ENCODE assay signal across 9 mouse cellular contexts in the genomic region with DNA sequence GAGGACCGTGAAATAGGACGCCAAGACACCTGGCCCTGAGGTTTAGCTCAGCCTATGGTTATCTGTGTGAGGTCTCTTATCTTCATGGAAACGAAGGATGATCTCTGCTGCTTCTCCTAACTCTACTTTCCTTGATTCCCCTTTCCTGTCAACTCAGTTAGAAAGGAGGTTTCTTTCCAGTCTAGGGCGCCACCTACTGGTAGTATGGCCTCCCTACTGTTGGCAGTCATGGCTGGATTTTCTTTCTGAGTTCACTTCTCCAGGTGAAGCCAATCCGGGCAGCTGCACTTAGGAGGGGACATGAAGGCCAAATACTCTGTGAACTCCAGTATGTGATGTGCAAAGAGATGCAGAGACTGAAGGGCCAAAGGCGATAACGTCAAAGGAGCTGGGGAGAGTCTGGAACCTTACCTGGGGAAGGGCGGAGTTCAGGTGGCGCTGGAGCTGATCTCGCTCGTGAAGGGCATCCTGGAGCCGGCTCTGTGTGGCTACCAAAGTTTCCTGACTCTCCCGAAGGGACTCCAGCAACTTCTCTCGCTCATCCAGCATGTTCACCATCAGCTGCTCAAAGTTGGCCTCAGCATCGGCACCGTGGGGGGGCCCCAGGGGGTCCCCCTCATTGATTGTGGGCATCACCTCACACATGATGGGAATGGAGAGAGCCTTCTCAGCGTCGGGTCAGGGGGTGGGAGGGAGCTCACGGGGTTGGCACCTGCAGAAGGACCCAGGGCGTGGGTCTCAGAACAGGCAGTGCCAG. TPM values are rescaled to one million over a fixed set of nuclear protein-coding genes. Genes with fewer than 3 reads are reported as not detected.
DNase-seq lines count a peak whose midpoint lies in the region; ATAC-seq and TF ChIP-seq lines count a peak whose summit lies in the region.
"Had no signal": no experiment of that assay in that cellular context is flagged by ENCODE, and none has a peak within 500 bp of the region (broad histone marks: within the 10 kb centered on the region; RNA-seq: fewer than 3 reads in every experiment).

No protein-coding gene starts in this region.

- H3K4me2 ChIP-seq in liver, embryonic 14.5 days (ENCODE audit: low read depth), result no peak overlapping the region
- no peak overlapping the region for H3K4me2 ChIP-seq in neural tube, embryonic 12.5 days (replicated peaks)
- peak overlapping the region; percentile 12; the same call in 1 of the 2 replicates for H3K4me2 ChIP-seq in stomach, postnatal 0 days (replicated peaks; ENCODE audit: low read depth)
- H3K4me2 ChIP-seq: embryonic facial prominence, embryonic 12.5 days had no signal

- TF ChIP-seq EP300 in liver, embryonic 14.5 days (IDR thresholded peaks at IDR 0.05; ENCODE audit: low read depth), result no peak
- no peak for TF ChIP-seq EP300 in stomach, postnatal 0 days (optimal IDR thresholded peaks at IDR 0.05)

- WGBS in heart, embryonic 10.5 days, result 55% methylated on average over 20 of the region's 20 CpGs
- 40% methylated on average over 20 of the region's 20 CpGs for WGBS in liver, embryonic 14.5 days (ENCODE audit: insufficient replicate concordance)
- 63% methylated on average over 20 of the region's 20 CpGs for WGBS in neural tube, embryonic 12.5 days
- WGBS in stomach, postnatal 0 days, result 43% methylated on average over 20 of the region's 20 CpGs

- peaks cover 15% of the 10 kb centered on the region for H3K36me3 ChIP-seq in heart, embryonic 10.5 days
- H3K36me3 ChIP-seq in liver, embryonic 14.5 days (replicated peaks; ENCODE audit: control insufficient read depth, insufficient read depth, low read depth), result no peaks in the 10 kb centered on the region
- no peaks in the 10 kb centered on the region; the same call in 1 of the 2 replicates for H3K36me3 ChIP-seq in neural tube, embryonic 12.5 days
- H3K36me3 ChIP-seq in stomach, postnatal 0 days (ENCODE audit: control insufficient read depth, insufficient read depth, low read length), result no peaks in the 10 kb centered on the region
- H3K36me3 ChIP-seq: embryonic facial prominence, embryonic 12.5 days had no signal

- no peaks in the 10 kb centered on the region for H3K9me3 ChIP-seq in heart, embryonic 10.5 days
- H3K9me3 ChIP-seq in liver, embryonic 14.5 days (ENCODE audit: control insufficient read depth, low read length), result no peaks in the 10 kb centered on the region
- no peaks in the 10 kb centered on the region for H3K9me3 ChIP-seq in neural tube, embryonic 12.5 days
- no peaks in the 10 kb centered on the region for H3K9me3 ChIP-seq in stomach, postnatal 0 days (ENCODE audit: control insufficient read depth, low read length)
- H3K9me3 ChIP-seq: embryonic facial prominence, embryonic 12.5 days had no signal

- no peaks in the 10 kb centered on the region for H3K27me3 ChIP-seq in heart, embryonic 10.5 days (ENCODE audit: insufficient read depth, poor library complexity, severe bottlenecking)
- H3K27me3 ChIP-seq in liver, embryonic 14.5 days (ENCODE audit: control insufficient read depth, insufficient read depth, low read length), result no peaks in the 10 kb centered on the region
- H3K27me3 ChIP-seq in neural tube, embryonic 12.5 days (replicated peaks), result no peaks in the 10 kb centered on the region
- no peaks in the 10 kb centered on the region for H3K27me3 ChIP-seq in stomach, postnatal 0 days (ENCODE audit: control insufficient read depth, insufficient read depth, low read length)

- no peak for ATAC-seq in liver, embryonic 14.5 days (ENCODE audit: insufficient read depth)
- 0 out of 2 replicates have a peak, but pooled peaks have one; percentile 29 for ATAC-seq in neural tube, embryonic 12.5 days (ENCODE audit: low FRiP score, low read depth)
- ATAC-seq in stomach, postnatal 0 days (ENCODE audit: low FRiP score, low TSS enrichment), result peak; percentile 4; the same call in 1 of the 2 replicates

- H3K9ac ChIP-seq in liver, embryonic 14.5 days (replicated peaks), result no peak overlapping the region
- H3K9ac ChIP-seq in neural tube, embryonic 12.5 days, result no peak overlapping the region
- H3K9ac ChIP-seq in stomach, postnatal 0 days (ENCODE audit: low read length), result no peak overlapping the region
- H3K9ac ChIP-seq: embryonic facial prominence, embryonic 12.5 days had no signal

- peak; percentile 92 for TF ChIP-seq CTCF in liver, embryonic 14.5 days (IDR thresholded peaks at IDR 0.05; ENCODE audit: low read depth)
- peak; percentile 99 for TF ChIP-seq CTCF in stomach, postnatal 0 days (IDR thresholded peaks at IDR 0.05; ENCODE audit: low read depth)

- peak; percentile 67 for DNase-seq in 416B (ENCODE audit: low read depth)
- peak; percentile 60 for DNase-seq in adrenal gland, adult 2 months
- DNase-seq in embryo, embryonic 9.5 days (ENCODE audit: extremely low spot score), result peak; percentile 69
- no peak for DNase-seq in heart, embryonic 10.5 days (ENCODE audit: low spot score)
- DNase-seq in kidney, postnatal 14 days, result peak; percentile 76
- peak; percentile 33 to 43 (median 37) for DNase-seq in liver, embryonic 14.5 days (ENCODE audit: low read depth in 3 of 3, low spot score in 3 of 3)
- DNase-seq in stomach, postnatal 0 days (ENCODE audit: low spot score), result peak; percentile 85

- H3K4me3 ChIP-seq in heart, embryonic 10.5 days, result no peak overlapping the region
- no peak overlapping the region for H3K4me3 ChIP-seq in liver, embryonic 14.5 days (ENCODE audit: insufficient read depth in 1 of 2, low read depth in 2 of 2, low read length in 2 of 2)
- H3K4me3 ChIP-seq in neural tube, embryonic 12.5 days, result no peak overlapping the region
- no peak overlapping the region for H3K4me3 ChIP-seq in stomach, postnatal 0 days (ENCODE audit: low read depth, low read length)
- H3K4me3 ChIP-seq: embryonic facial prominence, embryonic 12.5 days had no signal

- H3K27ac ChIP-seq in heart, embryonic 10.5 days, result peak overlapping the region; percentile 69
- no peak overlapping the region for H3K27ac ChIP-seq in liver, embryonic 14.5 days
- H3K27ac ChIP-seq in neural tube, embryonic 12.5 days, result no peak overlapping the region
- peak overlapping the region; percentile 45; the same call in 1 of the 2 replicates for H3K27ac ChIP-seq in stomach, postnatal 0 days (replicated peaks)
- H3K27ac ChIP-seq: embryonic facial prominence, embryonic 12.5 days had no signal

- H3K4me1 ChIP-seq in heart, embryonic 10.5 days, result peaks cover 53% of the 10 kb centered on the region
- peaks cover 0 to 7% of the 10 kb centered on the region in 2 experiments; a peak in 1 of 4 replicates for H3K4me1 ChIP-seq in liver, embryonic 14.5 days (replicated peaks; ENCODE audit: control insufficient read depth in 2 of 2, insufficient read depth in 2 of 2, low read length in 1 of 2)
- H3K4me1 ChIP-seq in neural tube, embryonic 12.5 days, result peaks cover 4% of the 10 kb centered on the region; the same call in 1 of the 2 replicates
- H3K4me1 ChIP-seq in stomach, postnatal 0 days (replicated peaks; ENCODE audit: control insufficient read depth, insufficient read depth), result no peaks in the 10 kb centered on the region

RNA-seq across cellular contexts. Expression of a gene that starts 0.7 kb away (rescaled TPM):
- total RNA-seq in adrenal gland, adult 2 months (2021), result 1 to 10 TPM in 1 of 2 experiments, under 1 TPM in 1; 0.86 to 1.5 TPM
- 6.8 and 8.0 TPM in 2 replicates for polyA plus RNA-seq in adrenal gland, adult 2 months (2012; rRNA removed)
- polyA plus RNA-seq in heart, embryonic 10.5 days (2016; fragmentation: Nextera tagmentation; extraction: Ambion mirVana), result 8.5 and 16.0 TPM in 2 replicates
- 1.2 TPM in 2 replicates for polyA plus RNA-seq in liver, embryonic 14.5 days (2012; rRNA removed)
- 1.1 and 1.8 TPM in 2 replicates for polyA plus RNA-seq in liver, embryonic 14.5 days (2014; fragmentation: Nextera tagmentation; extraction: Ambion mirVana)
- polyA plus RNA-seq in neural tube, embryonic 12.5 days (2016; fragmentation: Nextera tagmentation; extraction: Ambion mirVana), result 8.0 and 8.6 TPM in 2 replicates
- polyA plus RNA-seq in stomach, postnatal 0 days (2015; fragmentation: Nextera tagmentation; extraction: Ambion mirVana), result 2.8 TPM in 2 replicates

RNA-seq across cellular contexts. Expression of a gene that starts 29.7 kb away (rescaled TPM):
- 10 to 100 TPM; 50.0 to 55.4 TPM for total RNA-seq in adrenal gland, adult 2 months (2021)
- polyA plus RNA-seq in adrenal gland, adult 2 months (2012; rRNA removed), result 37.4 and 40.7 TPM in 2 replicates
- polyA plus RNA-seq in heart, embryonic 10.5 days (2016; fragmentation: Nextera tagmentation; extraction: Ambion mirVana), result 81.9 and 95.9 TPM in 2 replicates
- 34.1 and 35.4 TPM in 2 replicates for polyA plus RNA-seq in liver, embryonic 14.5 days (2012; rRNA removed)
- 49.1 and 59.1 TPM in 2 replicates for polyA plus RNA-seq in liver, embryonic 14.5 days (2014; fragmentation: Nextera tagmentation; extraction: Ambion mirVana)
- 110 and 114 TPM in 2 replicates for polyA plus RNA-seq in neural tube, embryonic 12.5 days (2016; fragmentation: Nextera tagmentation; extraction: Ambion mirVana)
- 64.9 and 65.6 TPM in 2 replicates for polyA plus RNA-seq in stomach, postnatal 0 days (2015; fragmentation: Nextera tagmentation; extraction: Ambion mirVana)

RNA-seq across cellular contexts. Expression of a gene that starts 42.3 kb away (rescaled TPM):
- total RNA-seq in adrenal gland, adult 2 months (2021), result not detected
- polyA plus RNA-seq in adrenal gland, adult 2 months (2012; rRNA removed), result not detected in 2 replicates
- polyA plus RNA-seq in heart, embryonic 10.5 days (2016; fragmentation: Nextera tagmentation; extraction: Ambion mirVana), result 0.86 and 2.3 TPM in 2 replicates
- polyA plus RNA-seq in liver, embryonic 14.5 days (2012; rRNA removed), result 0.06 and 0.09 TPM in 2 replicates
- polyA plus RNA-seq in liver, embryonic 14.5 days (2014; fragmentation: Nextera tagmentation; extraction: Ambion mirVana), result not detected in 2 replicates
- polyA plus RNA-seq in neural tube, embryonic 12.5 days (2016; fragmentation: Nextera tagmentation; extraction: Ambion mirVana), result 35.7 and 44.8 TPM in 2 replicates
- polyA plus RNA-seq in stomach, postnatal 0 days (2015; fragmentation: Nextera tagmentation; extraction: Ambion mirVana), result 2.7 and 5.0 TPM in 2 replicates

RNA-seq across cellular contexts. Expression of a gene that starts 53.7 kb away (rescaled TPM):
- not detected for total RNA-seq in adrenal gland, adult 2 months (2021)
- not detected in 2 replicates for polyA plus RNA-seq in adrenal gland, adult 2 months (2012; rRNA removed)
- polyA plus RNA-seq in heart, embryonic 10.5 days (2016; fragmentation: Nextera tagmentation; extraction: Ambion mirVana), result not detected in 2 replicates
- not detected in 2 replicates for polyA plus RNA-seq in liver, embryonic 14.5 days (2012; rRNA removed)
- polyA plus RNA-seq in liver, embryonic 14.5 days (2014; fragmentation: Nextera tagmentation; extraction: Ambion mirVana), result not detected in 2 replicates
- not detected in 2 replicates for polyA plus RNA-seq in neural tube, embryonic 12.5 days (2016; fragmentation: Nextera tagmentation; extraction: Ambion mirVana)
- not detected in 2 replicates for polyA plus RNA-seq in stomach, postnatal 0 days (2015; fragmentation: Nextera tagmentation; extraction: Ambion mirVana)
- polyA plus RNA-seq: embryonic facial prominence, embryonic 12.5 days had no signal

Comparison
In these comparisons a context has a peak if more than half of its experiments do, and no peak if none do; other contexts are left out.
1. H3K27ac ChIP-seq: peak in heart, embryonic 10.5 days (single experiment) and stomach, postnatal 0 days (single experiment); none in liver, embryonic 14.5 days (single experiment) and neural tube, embryonic 12.5 days (single experiment).